Mouse (Mus musculus): ENCODE results near the gene Trhde. TPM values are rescaled to one million over a fixed set of nuclear protein-coding genes. Genes with fewer than 3 reads are reported as not detected.

Trhde gene
- polyA plus RNA-seq, 1 experiment from 2014 or later, result 0.37 TPM

- Histone ChIP-seq H3K36me3 (ENCODE audit: control insufficient read depth, insufficient read depth, low read length) (no peaks in the 10 kb centered on the region), H3K4me2 (ENCODE audit: low read depth, low read length, severe bottlenecking) (no peak overlapping the region), H3K4me1 (replicated peaks; ENCODE audit: control insufficient read depth, insufficient read depth, low read length) (no peaks in the 10 kb centered on the region), H3K9ac (ENCODE audit: low read length) (no peak overlapping the region), H3K27ac (ENCODE audit: low read depth, low read length) (no peak overlapping the region), H3K27me3 (ENCODE audit: control insufficient read depth, insufficient read depth, low read length) (no peaks in the 10 kb centered on the region; the same call in 1 of the 2 replicates), H3K4me3 (ENCODE audit: low read depth, low read length) (no peak overlapping the region), H3K9me3 (ENCODE audit: control insufficient read depth, low read length) (no peaks in the 10 kb centered on the region)
- DNase-seq (ENCODE audit: low spot score) (no peak), ATAC-seq (replicated peaks; ENCODE audit: low FRiP score) (peak; percentile 44; the same call in 1 of the 2 replicates)
- 9% methylated on average over 6 of the region's 6 CpGs for WGBS
These were observed 130.2 kb downstream of the Trhde start for GRCm38 (mm10) chr10:114671791-114672415.

- Histone ChIP-seq H3K4me1 (replicated peaks; ENCODE audit: control insufficient read depth, insufficient read depth, low read length) (no peaks in the 10 kb centered on the region), H3K9ac (ENCODE audit: low read length) (no peak overlapping the region), H3K27me3 (ENCODE audit: control insufficient read depth, insufficient read depth, low read length) (no peaks in the 10 kb centered on the region), H3K4me3 (ENCODE audit: low read depth, low read length) (no peak overlapping the region), H3K9me3 (ENCODE audit: control insufficient read depth, low read length) (no peaks in the 10 kb centered on the region), H3K36me3 (ENCODE audit: control insufficient read depth, insufficient read depth, low read length) (no peaks in the 10 kb centered on the region), H3K27ac (ENCODE audit: low read depth, low read length) (no peak overlapping the region), H3K4me2 (ENCODE audit: low read depth, low read length, severe bottlenecking) (no peak overlapping the region)
- ATAC-seq (replicated peaks; ENCODE audit: low FRiP score), result no peak
- 86% methylated on average over 3 of the region's 3 CpGs for WGBS
- no peak for DNase-seq (ENCODE audit: low spot score)
These were observed 209.1 kb downstream of the Trhde start for GRCm38 (mm10) chr10:114593046-114593445.

GRCm38 (mm10) chr10:114578926-114579325 lies 223.2 kb downstream of the Trhde start:
- Histone ChIP-seq H3K4me3 (ENCODE audit: low read depth, low read length) (no peak overlapping the region), H3K36me3 (ENCODE audit: control insufficient read depth, insufficient read depth, low read length) (no peaks in the 10 kb centered on the region), H3K4me2 (ENCODE audit: low read depth, low read length, severe bottlenecking) (no peak overlapping the region), H3K9ac (ENCODE audit: low read length) (no peak overlapping the region), H3K4me1 (replicated peaks; ENCODE audit: control insufficient read depth, insufficient read depth, low read length) (no peaks in the 10 kb centered on the region), H3K9me3 (ENCODE audit: control insufficient read depth, low read length) (no peaks in the 10 kb centered on the region), H3K27ac (ENCODE audit: low read depth, low read length) (no peak overlapping the region), H3K27me3 (ENCODE audit: control insufficient read depth, insufficient read depth, low read length) (no peaks in the 10 kb centered on the region)
- DNase-seq (ENCODE audit: low spot score) (no peak), ATAC-seq (replicated peaks; ENCODE audit: low FRiP score) (no peak)
- 88% methylated on average over 2 of the region's 2 CpGs for WGBS

GRCm38 (mm10) chr10:114567891-114568290 lies 234.2 kb downstream of the Trhde start:
- no peaks in the 10 kb centered on the region for H3K4me1 ChIP-seq (replicated peaks; ENCODE audit: control insufficient read depth, insufficient read depth, low read length)

GRCm38 (mm10) chr10:114509186-114509585 lies 292.9 kb downstream of the Trhde start:
- Histone ChIP-seq H3K4me3 (ENCODE audit: low read depth, low read length) (no peak overlapping the region), H3K27me3 (ENCODE audit: control insufficient read depth, insufficient read depth, low read length) (no peaks in the 10 kb centered on the region), H3K9ac (ENCODE audit: low read length) (no peak overlapping the region), H3K4me1 (replicated peaks; ENCODE audit: control insufficient read depth, insufficient read depth, low read length) (no peaks in the 10 kb centered on the region), H3K9me3 (ENCODE audit: control insufficient read depth, low read length) (no peaks in the 10 kb centered on the region), H3K27ac (ENCODE audit: low read depth, low read length) (no peak overlapping the region), H3K36me3 (ENCODE audit: control insufficient read depth, insufficient read depth, low read length) (no peaks in the 10 kb centered on the region), H3K4me2 (ENCODE audit: low read depth, low read length, severe bottlenecking) (no peak overlapping the region)
- ATAC-seq (replicated peaks; ENCODE audit: low FRiP score) (no peak), DNase-seq (ENCODE audit: low spot score) (no peak)
- WGBS, result 87% methylated on average over 1 of the region's 1 CpGs

More at GRCm38 (mm10) chr10:114567891-114568290, 234.2 kb downstream of the Trhde start:
- Histone ChIP-seq H3K9me3 (ENCODE audit: control insufficient read depth, low read length) (no peaks in the 10 kb centered on the region), H3K4me3 (ENCODE audit: low read depth, low read length) (no peak overlapping the region), H3K27me3 (ENCODE audit: control insufficient read depth, insufficient read depth, low read length) (no peaks in the 10 kb centered on the region), H3K27ac (ENCODE audit: low read depth, low read length) (no peak overlapping the region), H3K36me3 (ENCODE audit: control insufficient read depth, insufficient read depth, low read length) (no peaks in the 10 kb centered on the region), H3K4me2 (ENCODE audit: low read depth, low read length, severe bottlenecking) (no peak overlapping the region), H3K9ac (ENCODE audit: low read length) (no peak overlapping the region)
- 85% methylated on average over 1 of the region's 1 CpGs for WGBS
- DNase-seq (ENCODE audit: low spot score) (no peak), ATAC-seq (replicated peaks; ENCODE audit: low FRiP score) (no peak)

GRCm38 (mm10) chr10:114488806-114489205 lies 313.3 kb downstream of the Trhde start:
- no peak for DNase-seq (ENCODE audit: low spot score)
- no peaks in the 10 kb centered on the region for H3K36me3 ChIP-seq (ENCODE audit: control insufficient read depth, insufficient read depth, low read length)
- no peak overlapping the region for H3K9ac ChIP-seq (ENCODE audit: low read length)
- no peaks in the 10 kb centered on the region for H3K9me3 ChIP-seq (ENCODE audit: control insufficient read depth, low read length)
- H3K4me1 ChIP-seq (replicated peaks; ENCODE audit: control insufficient read depth, insufficient read depth, low read length), result no peaks in the 10 kb centered on the region
- no peaks in the 10 kb centered on the region for H3K27me3 ChIP-seq (ENCODE audit: control insufficient read depth, insufficient read depth, low read length)
- no peak overlapping the region for H3K4me2 ChIP-seq (ENCODE audit: low read depth, low read length, severe bottlenecking)
- H3K27ac ChIP-seq (ENCODE audit: low read depth, low read length), result no peak overlapping the region
- no peak overlapping the region for H3K4me3 ChIP-seq (ENCODE audit: low read depth, low read length)
- WGBS, result 90% methylated on average over 4 of the region's 4 CpGs
- no peak for ATAC-seq (replicated peaks; ENCODE audit: low FRiP score)

- no peak for ATAC-seq (replicated peaks; ENCODE audit: low FRiP score)
These were observed 346.5 kb downstream of the Trhde start for GRCm38 (mm10) chr10:114455591-114455990.

GRCm38 (mm10) chr10:114448116-114448515 lies 354.0 kb downstream of the Trhde start:
- Histone ChIP-seq H3K36me3 (ENCODE audit: control insufficient read depth, insufficient read depth, low read length) (no peaks in the 10 kb centered on the region), H3K4me2 (ENCODE audit: low read depth, low read length, severe bottlenecking) (no peak overlapping the region), H3K27ac (ENCODE audit: low read depth, low read length) (no peak overlapping the region), H3K9me3 (ENCODE audit: control insufficient read depth, low read length) (no peaks in the 10 kb centered on the region), H3K4me3 (ENCODE audit: low read depth, low read length) (no peak overlapping the region), H3K9ac (ENCODE audit: low read length) (no peak overlapping the region), H3K27me3 (ENCODE audit: control insufficient read depth, insufficient read depth, low read length) (no peaks in the 10 kb centered on the region), H3K4me1 (replicated peaks; ENCODE audit: control insufficient read depth, insufficient read depth, low read length) (no peaks in the 10 kb centered on the region)
- ATAC-seq (replicated peaks; ENCODE audit: low FRiP score) (no peak), DNase-seq (ENCODE audit: low spot score) (no peak)
- 71% methylated on average over 6 of the region's 6 CpGs for WGBS

More at GRCm38 (mm10) chr10:114455591-114455990, 346.5 kb downstream of the Trhde start:
- WGBS, result 75% methylated on average over 3 of the region's 3 CpGs
- Histone ChIP-seq H3K4me1 (replicated peaks; ENCODE audit: control insufficient read depth, insufficient read depth, low read length) (no peaks in the 10 kb centered on the region), H3K4me2 (ENCODE audit: low read depth, low read length, severe bottlenecking) (no peak overlapping the region), H3K9ac (ENCODE audit: low read length) (no peak overlapping the region), H3K27ac (ENCODE audit: low read depth, low read length) (no peak overlapping the region), H3K4me3 (ENCODE audit: low read depth, low read length) (no peak overlapping the region), H3K36me3 (ENCODE audit: control insufficient read depth, insufficient read depth, low read length) (no peaks in the 10 kb centered on the region), H3K9me3 (ENCODE audit: control insufficient read depth, low read length) (no peaks in the 10 kb centered on the region), H3K27me3 (ENCODE audit: control insufficient read depth, insufficient read depth, low read length) (no peaks in the 10 kb centered on the region)
- no peak for DNase-seq (ENCODE audit: low spot score)

GRCm38 (mm10) chr10:114418956-114419530 lies 383.1 kb downstream of the Trhde start:
- Histone ChIP-seq H3K4me3 (ENCODE audit: low read depth, low read length) (no peak overlapping the region), H3K27me3 (ENCODE audit: control insufficient read depth, insufficient read depth, low read length) (no peaks in the 10 kb centered on the region), H3K36me3 (ENCODE audit: control insufficient read depth, insufficient read depth, low read length) (no peaks in the 10 kb centered on the region), H3K4me1 (replicated peaks; ENCODE audit: control insufficient read depth, insufficient read depth, low read length) (no peaks in the 10 kb centered on the region), H3K9me3 (ENCODE audit: control insufficient read depth, low read length) (no peaks in the 10 kb centered on the region), H3K9ac (ENCODE audit: low read length) (no peak overlapping the region), H3K27ac (ENCODE audit: low read depth, low read length) (no peak overlapping the region), H3K4me2 (ENCODE audit: low read depth, low read length, severe bottlenecking) (no peak overlapping the region)
- no peak for DNase-seq (ENCODE audit: low spot score)
- peak; percentile 24; the same call in 1 of the 2 replicates for ATAC-seq (replicated peaks; ENCODE audit: low FRiP score)
- WGBS, result 54% methylated on average over 3 of the region's 3 CpGs

Measured in forebrain, embryonic 11.5 days (tissue).